Mouse (Mus musculus) monocyte, adult 5-6 weeks (primary cell): Measurements from ENCODE around the gene Lhx4. TPM values are rescaled to one million over a fixed set of nuclear protein-coding genes. Genes with fewer than 3 reads are reported as not detected.

ENCODE experiments used
- ATAC-seq: fragments of 153-309, 156-312 bp; replicated peaks from 2 replicates; pipeline ENCODE4 v1.8.0; 2017; ENCODE audit warnings: mild to moderate bottlenecking; ENCODE audit not compliant: low TSS enrichment, insufficient number of reproducible peaks, severe bottlenecking, poor library complexity, low FRiP score
- total RNA-seq: library from RNA; stranded (forward); fragments of 200-1000, 200-491, 200-594 nt; gene quantifications from 3 replicates; pipeline ENCODE4 v1.2.3, GENCODE M21; 2017

Lhx4 gene
- total RNA-seq: not detected in 3 replicates

DNA sequence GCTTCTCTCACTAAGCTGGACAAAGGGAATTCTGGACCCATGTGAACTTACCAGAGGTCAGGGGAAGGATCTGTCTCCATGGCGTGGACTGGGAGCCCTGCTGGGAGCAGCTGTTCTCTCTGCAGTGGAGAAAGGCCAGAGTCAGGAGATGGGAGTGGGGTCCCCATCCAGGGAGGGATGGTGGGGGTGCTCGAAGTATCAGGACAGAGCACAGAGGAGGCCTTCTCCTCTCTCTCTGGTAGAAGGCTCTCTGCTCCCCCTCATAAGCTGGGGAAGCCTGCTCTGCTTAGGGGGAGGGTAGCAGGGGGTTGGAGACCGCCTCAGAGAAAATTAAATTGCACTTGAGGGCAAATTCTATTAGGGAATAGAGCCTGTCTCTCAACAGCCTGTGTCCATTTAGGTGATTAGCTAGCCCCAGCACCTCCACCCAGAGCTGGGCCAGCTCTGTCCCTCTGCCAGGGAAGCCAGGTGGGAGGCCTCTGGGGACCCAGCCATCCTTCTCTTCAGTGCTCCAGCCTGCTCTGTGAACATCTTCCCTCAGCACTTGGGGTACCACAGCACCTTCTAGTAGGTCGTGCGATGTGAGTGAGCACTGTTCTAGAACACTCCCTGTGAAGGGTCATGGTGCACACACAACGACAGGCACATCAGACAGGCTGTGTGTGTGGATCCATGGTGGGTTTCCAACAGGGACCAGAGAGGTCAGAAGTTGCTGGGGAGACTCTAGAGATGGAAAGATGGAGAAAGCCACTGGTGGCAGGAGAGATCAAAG, at the start of gene Lhx4:
TSS of gene Lhx4 (minus strand) at position 201 of the 772 bp plus-strand sequence.
- no peak for ATAC-seq

DNA sequence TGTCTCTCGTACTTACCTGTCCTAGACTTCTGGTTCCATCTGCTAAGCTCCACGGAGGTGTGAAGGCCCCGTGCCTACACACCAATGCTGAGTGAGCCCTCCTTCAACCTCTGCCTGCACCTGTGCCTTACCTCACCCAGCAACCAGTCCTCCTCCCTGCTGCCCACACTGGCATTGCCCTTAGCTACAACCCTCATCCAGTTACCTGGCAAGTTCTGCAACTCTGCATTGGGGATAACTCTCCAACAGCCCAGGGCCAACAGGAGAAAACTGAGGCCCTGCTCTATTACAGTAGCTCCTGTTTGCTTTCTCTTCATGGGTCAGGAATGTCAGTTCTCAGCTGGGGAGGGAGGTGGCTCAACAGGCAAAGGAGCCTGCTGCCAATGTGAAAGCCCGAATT, 46.5 kb upstream of the Lhx4 start:
- ATAC-seq: no peak

DNA sequence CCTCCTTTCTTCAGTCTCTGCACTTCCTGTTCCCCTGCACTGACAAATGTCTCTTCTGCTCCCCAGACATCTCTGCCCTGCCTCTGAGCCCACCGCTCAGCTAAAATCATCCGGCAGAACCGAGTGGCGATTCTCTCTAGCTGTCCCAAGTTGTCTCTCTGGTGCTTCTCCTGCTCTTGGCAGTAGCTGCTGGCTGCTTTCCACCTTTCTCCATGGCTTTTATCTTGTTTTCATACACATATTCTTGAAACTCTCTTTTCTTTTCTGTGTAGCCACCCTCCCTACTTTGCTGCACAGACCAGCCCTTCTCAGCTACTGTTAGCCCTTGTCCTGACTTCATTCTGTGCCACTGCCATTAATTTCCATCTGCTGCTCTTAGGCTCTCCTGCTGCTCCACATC, 45.9 kb upstream of the Lhx4 start:
- ATAC-seq: no peak

DNA sequence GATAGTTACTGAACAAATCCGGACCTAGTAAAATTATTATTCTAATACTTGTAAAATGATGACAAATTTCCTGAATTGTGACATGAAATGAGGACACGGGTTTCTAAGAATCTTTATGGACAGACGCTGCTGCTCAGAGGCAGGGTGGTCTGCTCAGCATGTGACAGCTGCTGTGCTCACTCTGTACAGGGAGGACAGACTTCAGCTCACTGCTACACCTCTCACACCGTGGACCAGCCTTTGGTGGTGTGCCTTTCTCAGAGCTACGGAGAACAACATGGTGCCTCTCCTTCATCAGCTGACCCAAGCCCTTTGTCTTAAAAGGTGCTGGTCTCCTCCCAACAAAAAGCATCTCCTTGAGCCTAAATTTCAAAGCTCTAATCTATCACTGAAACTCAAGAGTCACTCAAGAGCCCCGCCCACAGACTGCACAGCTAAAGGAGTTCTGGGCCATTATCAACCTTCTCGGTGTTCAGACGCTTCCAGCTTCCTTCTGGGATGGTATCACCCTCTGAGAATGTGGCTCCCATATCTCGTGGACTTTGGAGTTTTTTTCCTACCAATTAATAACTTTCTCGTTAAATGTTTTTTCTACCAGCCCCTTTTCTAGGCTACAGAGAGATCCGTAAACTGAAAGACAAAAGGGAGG, 45.4 kb upstream of the Lhx4 start:
- no peak for ATAC-seq

DNA sequence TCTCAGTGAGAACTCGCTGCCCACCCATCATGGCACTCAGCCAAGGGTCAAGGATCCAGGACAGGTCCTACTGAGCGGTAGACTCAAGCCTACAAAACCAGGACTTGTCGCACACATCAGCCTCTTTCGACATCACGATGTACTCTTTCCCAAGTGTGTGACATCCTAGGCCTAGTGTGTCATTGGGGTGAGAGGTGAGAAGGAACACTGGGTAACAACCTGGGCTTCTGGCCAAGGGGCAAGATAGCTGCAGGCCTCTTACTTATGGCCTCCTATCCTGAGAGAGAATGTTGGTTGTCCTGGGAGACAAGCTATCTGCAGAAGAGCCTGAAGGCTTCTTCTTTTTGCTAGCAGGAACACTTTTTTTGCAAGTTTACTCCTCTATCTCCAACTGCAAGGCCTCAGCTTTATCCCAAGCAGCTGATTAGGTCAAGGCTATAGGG, 44.3 kb upstream of the Lhx4 start:
- no peak for ATAC-seq

DNA sequence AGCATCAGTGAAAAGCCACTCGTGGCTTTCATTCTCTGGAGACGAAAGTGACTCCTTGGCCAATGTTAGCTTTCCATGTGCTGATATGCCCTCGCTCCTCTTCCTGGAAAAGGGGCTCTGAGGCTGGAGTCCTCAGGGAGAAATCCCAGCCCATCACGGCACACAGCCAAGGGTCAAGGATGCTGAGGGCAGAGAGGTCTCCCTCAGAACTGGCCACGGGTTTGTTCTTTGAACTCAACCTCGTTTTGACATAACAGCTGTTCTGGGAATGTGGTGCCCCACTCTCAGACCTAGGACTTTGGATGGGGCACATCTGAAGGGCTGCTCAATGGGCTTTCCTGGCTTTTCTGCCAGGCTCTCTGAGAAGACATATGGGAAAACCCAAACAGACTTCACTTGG, 43.4 kb upstream of the Lhx4 start:
- no peak for ATAC-seq

DNA sequence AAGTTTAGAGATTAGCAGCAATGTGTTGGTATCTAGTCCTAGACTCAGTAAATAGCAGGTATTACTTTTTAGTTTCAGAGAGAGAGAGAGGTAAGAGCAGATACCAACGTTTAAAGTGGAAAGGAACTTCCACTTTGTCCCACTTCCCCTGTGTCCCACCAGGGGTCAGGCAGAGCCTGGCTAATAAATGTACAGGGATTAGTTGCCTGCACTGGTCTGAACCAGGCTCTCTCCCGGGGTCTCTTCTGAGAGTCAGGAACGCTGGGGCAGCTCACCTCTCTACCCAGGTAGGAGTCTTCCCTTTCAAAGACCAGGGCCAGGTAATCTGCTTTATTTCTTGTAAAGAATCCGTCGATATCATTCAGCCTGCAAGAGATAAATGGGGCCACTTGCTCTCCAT, 40.4 kb upstream of the Lhx4 start:
- ATAC-seq: no peak

DNA sequence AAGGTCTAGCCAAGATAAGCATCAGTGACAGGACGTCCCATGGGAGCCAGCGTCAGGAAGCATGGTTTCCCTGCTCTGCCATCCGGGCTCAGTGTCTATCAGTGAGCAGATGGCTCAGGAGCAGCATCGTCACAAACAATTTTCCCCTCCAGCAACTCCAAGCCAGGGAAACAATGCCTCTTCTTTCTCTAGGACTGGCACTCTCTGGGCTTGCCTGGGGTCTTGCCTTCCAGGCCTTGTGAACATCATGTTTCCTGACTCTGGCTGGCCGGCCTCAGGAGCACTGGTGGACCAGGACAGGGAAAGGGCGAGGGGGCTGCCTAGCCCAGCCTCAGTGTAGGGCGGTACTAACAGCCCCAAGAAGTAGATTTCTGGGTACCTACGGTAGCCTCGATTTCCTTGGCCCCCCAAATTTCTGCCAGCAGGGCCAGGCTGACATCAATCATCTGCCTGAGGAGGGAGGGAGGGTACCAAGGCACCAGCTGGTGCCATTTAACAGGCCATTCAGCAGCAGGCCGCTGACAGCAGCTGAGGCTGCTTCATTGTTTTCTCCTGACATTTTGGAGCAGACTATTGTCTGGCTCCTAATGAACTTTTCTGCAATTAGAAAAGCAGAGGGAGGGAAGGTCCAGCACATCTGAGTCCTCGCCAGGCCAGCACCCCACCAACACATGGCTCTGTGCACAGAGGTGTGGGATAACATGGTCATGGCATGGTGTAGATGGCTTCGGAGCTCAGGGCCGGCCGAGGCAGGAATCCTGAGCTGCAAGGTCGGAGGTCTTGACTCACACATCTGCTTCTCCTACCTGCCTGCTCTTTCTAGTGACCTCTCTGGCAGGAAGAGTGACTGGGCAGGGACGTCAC, 38.9 kb upstream of the Lhx4 start:
- no peak for ATAC-seq

DNA sequence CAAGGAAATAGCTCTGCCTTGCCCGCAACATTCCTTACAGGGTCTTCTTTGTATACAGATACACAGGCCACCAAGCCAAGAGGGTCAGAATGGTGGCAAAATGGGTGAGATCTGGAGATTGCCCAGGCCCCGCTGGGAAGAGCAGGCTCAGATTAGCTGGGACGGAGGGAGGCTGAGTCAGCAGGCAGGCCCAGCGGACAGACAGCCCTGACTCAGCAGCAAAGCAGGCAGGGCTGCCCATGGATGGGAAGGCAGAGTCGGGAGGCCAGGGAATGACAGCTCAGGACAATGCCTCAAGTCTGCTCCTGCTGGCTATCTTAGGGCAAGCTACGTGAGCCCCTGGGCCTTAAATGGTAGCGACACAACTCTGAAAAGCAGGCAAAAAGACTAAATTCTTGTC, 34.4 kb upstream of the Lhx4 start:
- no peak for ATAC-seq

DNA sequence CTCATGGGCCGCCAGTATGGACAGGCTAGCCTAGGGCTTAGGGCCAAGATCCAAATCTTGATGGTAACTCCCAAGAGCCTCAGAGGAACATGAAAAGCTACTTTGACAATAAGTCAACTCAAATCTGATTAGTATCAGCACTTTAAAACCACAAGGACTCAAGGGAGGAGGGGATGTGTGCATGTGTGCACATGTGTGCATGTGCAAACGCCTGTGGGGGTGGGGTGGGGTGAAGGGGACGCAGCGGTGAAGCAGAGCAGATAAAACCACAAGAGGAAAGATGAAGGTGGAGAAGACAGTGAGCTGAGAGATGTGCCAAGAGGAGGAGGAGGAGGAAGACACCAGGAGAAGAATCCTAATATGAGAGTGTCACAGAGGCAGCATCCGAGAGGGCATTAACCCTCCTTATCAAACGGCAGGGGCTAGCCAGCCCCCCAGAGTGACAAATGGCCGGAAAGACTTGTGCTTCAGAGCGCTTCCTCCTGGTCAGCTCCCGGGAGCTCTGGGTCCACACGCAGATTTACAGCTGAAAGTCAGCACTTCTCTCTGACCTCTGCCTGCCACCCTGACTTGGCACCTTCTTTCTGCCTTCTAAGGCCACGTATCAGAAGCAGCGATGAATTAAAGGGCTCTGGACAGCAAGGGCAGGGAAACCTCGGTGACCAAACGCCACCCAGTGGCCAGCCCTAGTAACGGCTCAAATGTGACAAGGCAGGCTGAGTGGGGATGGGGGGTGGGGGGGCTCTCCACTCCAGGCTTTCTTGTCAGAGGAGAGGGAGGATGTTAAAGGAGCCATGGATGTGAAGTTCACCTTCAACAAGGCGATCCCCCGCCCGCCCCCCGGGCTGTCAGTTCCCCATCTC, 33.1 kb upstream of the Lhx4 start:
- ATAC-seq: 0 out of 2 replicates have a peak, but pooled peaks have one; percentile 23

DNA sequence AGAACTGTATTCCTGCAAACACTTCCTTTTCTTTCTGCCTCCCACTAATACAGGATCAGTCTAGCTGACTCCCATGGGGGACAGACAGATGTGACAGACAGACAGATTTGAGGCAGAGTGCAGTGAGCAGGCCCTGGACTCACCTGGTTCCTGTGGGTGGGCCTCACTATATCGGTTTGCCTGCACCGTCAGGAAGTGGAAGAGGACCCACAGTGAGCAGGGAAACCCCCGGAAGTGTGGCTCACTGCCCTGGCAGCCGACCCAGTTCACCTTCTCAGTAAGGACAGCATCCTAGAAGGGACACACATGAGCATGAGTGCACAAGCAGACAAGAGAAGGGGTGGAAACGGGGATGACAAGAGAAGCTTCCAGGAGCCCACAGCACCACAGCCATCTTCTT, 30.9 kb upstream of the Lhx4 start:
- no peak for ATAC-seq

DNA sequence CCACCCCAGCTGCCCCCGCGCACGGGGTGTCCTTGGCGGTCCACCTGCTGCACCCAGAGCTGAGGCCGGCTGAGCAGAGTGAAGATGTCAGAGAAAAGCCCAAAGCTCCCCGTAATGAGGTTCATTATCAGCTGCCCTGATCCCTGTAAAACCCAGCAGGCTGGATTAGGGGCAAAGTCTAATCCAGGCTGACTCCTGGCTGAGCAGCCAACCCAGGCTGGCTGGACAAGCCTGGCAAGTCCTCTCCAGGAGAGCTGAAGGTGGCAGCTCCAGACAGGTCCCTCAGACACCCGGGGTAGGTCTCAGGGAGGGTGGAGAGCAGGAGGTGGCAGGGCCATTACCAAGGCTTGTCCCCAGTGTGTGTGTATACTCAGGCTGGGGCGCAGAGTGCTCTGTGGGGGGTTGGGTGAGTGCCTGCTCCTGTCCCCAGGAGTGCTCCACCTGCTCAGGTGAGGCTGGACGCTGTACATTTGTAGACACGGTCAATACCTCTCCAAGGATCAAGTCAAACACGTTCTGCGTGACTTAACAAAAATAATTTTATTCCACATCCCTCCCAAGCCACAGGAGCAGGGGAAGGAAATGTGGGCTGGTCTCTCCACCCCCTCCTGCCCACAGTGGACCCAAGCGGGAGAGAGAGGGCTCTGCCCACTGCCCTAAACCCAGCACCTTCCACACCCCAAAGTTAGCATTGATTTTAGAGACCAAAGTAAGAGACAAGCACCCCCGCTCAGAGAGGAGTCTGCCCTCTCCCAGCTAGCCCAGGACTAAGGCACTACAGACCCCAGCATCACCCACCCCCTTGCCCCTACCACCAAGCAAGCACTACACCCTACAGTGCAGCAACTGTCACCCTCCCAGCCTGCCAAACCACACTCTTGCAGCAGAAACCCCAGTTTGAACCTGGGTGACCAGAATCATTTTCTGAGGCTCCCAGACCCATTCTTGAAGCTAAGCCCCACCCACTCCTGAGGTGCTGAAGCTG, 26.4 kb upstream of the Lhx4 start:
- ATAC-seq: no peak

DNA sequence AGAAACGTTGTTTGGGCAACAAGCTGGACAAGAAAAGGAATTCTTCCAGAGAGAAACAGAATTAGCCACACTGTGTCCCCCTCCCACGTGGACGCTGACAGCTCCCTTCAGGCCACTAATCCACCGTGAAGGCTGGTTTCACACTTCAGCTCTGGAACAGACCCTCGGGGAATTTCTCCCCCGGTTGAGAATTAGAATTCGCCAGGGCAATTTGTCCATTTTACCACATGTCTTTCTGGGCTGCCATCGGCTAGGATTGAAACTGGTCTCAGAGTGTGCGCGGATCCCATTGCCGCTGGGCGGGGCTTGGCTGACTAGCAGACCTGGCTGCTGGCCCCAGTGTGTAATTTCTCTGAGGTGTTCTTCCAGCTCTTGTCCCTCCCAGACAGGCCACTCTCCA, 7.7 kb upstream of the Lhx4 start:
- no peak for ATAC-seq

DNA sequence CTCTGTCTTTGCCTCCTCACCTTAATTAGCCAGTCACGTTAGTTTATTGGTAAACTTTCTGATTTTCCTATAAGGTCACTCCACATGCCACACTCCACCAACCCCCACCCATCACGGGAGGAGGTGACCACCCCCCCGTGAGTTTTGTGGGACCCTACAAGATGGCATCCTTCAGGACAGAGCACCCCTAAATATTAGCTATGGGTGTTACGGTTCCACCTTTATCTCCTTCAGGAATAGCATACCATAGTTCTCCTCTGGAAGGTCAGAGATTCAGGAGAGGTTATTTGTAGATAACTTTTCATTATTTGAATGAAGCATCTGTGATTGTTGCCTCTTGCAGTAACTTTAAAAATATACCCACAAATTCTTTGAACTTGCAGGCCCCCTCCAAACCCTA, 7.2 kb upstream of the Lhx4 start:
- ATAC-seq: no peak

DNA sequence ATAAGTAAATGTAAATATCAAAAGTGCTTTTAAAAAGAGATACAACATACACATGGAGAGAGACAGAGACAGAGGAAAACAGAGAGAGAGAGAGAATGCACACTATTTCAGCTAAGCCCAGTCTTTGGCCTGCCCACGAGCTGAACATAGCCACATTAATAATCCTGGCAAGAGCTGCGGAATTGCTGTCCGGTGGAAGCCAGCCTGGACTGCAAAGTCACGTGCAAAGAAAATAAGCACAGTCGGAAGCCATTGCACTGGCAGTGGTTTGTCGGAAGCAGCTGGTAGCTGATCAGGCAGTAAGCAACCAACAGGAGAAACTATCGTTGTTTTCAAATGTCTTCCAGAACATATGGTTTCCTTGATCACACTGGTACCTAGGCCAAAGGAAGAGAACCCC, 6.1 kb upstream of the Lhx4 start:
- no peak for ATAC-seq

DNA sequence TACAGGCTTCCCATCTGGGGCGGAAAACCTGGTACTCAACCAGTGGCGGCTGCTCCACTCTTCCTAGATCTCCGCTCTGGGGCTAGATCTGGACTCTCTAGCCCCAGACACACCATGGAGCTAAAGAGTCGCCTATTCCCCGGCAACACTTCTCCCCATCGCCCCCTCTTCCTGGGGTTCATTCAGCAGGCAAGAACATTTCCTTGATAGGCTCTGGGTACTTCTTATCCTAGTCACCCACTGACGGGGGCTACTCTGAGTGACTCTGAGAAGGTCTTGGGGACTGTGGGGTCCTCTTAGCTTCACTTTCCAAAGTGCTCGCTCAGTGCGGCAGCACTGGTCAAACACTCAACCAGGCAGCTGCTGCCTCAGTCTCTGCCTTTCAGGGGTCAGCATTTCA, 1.9 kb upstream of the Lhx4 start:
- no peak for ATAC-seq

DNA sequence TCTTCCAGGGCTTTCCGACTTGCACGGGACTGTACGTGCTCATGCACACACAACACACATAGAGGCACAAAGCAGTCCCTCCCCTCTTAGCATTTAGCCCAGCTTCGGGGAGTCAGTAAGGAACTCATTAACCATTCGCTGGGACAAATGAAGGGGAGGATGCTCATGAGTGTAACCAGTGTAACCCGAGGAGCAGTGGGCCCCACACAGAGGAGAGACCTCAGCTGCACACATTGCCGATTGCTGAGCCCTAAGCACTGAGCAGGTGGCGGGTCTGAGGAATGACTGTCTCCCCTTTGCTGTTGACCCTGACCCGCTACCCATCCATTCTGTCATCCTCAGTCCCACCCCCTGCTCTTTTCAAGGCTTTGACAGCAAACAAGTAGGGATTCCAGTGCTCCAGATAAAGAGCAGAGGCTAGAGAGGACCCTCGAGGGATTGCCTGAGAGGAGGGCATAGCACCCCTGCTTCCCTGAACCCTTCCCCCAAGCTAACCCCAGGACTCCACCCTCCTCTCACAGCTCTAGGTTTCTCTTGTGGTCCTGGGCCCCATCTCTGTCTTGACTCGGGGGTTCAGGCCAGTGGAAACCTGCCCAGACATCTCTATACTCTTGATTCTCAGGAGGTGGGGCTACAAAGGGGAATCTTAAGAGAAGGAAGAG, 836 bp downstream of the Lhx4 start:
- no peak for ATAC-seq
